Mouse (Mus musculus) intestine, postnatal 0 days (tissue): ENCODE results near the gene Arr3. TPM values are rescaled to one million over a fixed set of nuclear protein-coding genes. Genes with fewer than 3 reads are reported as not detected.

Source experiments
- ATAC-seq: fragments of 200-750 bp; cut with Nextera tagmentation; 2 replicates; pipeline ENCODE4 v1.8.0; 2017; ENCODE audit warnings: mild to moderate bottlenecking, moderate TSS enrichment, moderate library complexity
- H3K27ac ChIP-seq: fragments of 300-500 bp; sonication (generic); 2 replicates; pipeline ENCODE4 v1.5.1; 2014; ENCODE audit warnings: mild to moderate bottlenecking, low read depth, low read length, moderate library complexity
- H3K27me3 ChIP-seq: fragments of 300-500 bp; sonication (generic); replicated peaks from 2 replicates; pipeline ENCODE4 v1.6.1; 2014; ENCODE audit warnings: low read length, mixed read lengths; ENCODE audit not compliant: control insufficient read depth, insufficient read depth
- H3K36me3 ChIP-seq: fragments of 300-500 bp; sonication (generic); 2 replicates; pipeline ENCODE4 v1.6.1; 2014; ENCODE audit warnings: mild to moderate bottlenecking, moderate library complexity; ENCODE audit not compliant: control insufficient read depth, insufficient read depth
- H3K4me1 ChIP-seq: fragments of 300-500 bp; sonication (generic); replicated peaks from 2 replicates; pipeline ENCODE4 v1.6.1; 2014; ENCODE audit warnings: antibody characterized with exemption, low read length, mixed read lengths; ENCODE audit not compliant: control insufficient read depth, insufficient read depth
- H3K4me2 ChIP-seq: fragments of 300-500 bp; sonication (generic); replicated peaks from 2 replicates; pipeline ENCODE4 v1.6.1; 2014; ENCODE audit warnings: low read depth, mild to moderate bottlenecking, moderate library complexity
- H3K4me3 ChIP-seq: fragments of 300-500 bp; sonication (generic); 2 replicates; pipeline ENCODE4 v1.5.1; 2014; ENCODE audit warnings: low read depth, low read length
- H3K9ac ChIP-seq: fragments of 300-500 bp; sonication (generic); 2 replicates; pipeline ENCODE4 v1.6.1; 2014; ENCODE audit warnings: mild to moderate bottlenecking, low read depth, low read length
- H3K9me3 ChIP-seq: fragments of 300-500 bp; sonication (generic); 2 replicates; pipeline ENCODE4 v1.6.1; 2016; ENCODE audit warnings: mixed run types; ENCODE audit not compliant: control insufficient read depth
- CTCF ChIP-seq: sonication (generic); IDR thresholded peaks from 2 replicates; pipeline ENCODE4 v1.5.1; 2016; ENCODE audit warnings: low read depth, mild to moderate bottlenecking, control low read depth, antibody characterized with exemption, moderate library complexity
- WGBS: fragments of 180-500 bp; shearing (Covaris S2); extraction: QIAGEN DNeasy Blood & Tissue Kit; methylation state at CpG from one replicate; pipeline ENCODE4 v1.1.7; 2014; 5-methylcytosine and 5-hydroxymethylcytosine counted together
- polyA plus RNA-seq: library from polyadenylated mRNA; unstranded; fragments of >200 nt; fragmentation: Nextera tagmentation; extraction: Ambion mirVana; gene quantifications from 2 replicates; pipeline ENCODE4 v1.2.1, GENCODE M21; 2015

Gene Arr3
- polyA plus RNA-seq, 1 experiment from 2014 or later: not detected

- H3K36me3 ChIP-seq: no peaks in the 10 kb centered on the region
- no peak overlapping the region for H3K4me2 ChIP-seq
- no peaks in the 10 kb centered on the region for H3K27me3 ChIP-seq
- H3K9me3 ChIP-seq: no peaks in the 10 kb centered on the region
- H3K27ac ChIP-seq: no peak overlapping the region
- H3K4me1 ChIP-seq: no peaks in the 10 kb centered on the region
- no peak for TF ChIP-seq CTCF
- no peak overlapping the region for H3K9ac ChIP-seq
- ATAC-seq: no peak
- no peak overlapping the region for H3K4me3 ChIP-seq
- 71% methylated on average over 2 of the region's 2 CpGs for WGBS
Measured at GRCm38 (mm10) chrX:100629076-100629475, 23.8 kb downstream of the Arr3 start.

GRCm38 (mm10) chrX:100638477-100638876, 33.2 kb downstream of the Arr3 start:
- Histone ChIP-seq H3K9me3 (no peaks in the 10 kb centered on the region), H3K36me3 (no peaks in the 10 kb centered on the region), H3K27ac (no peak overlapping the region), H3K9ac (no peak overlapping the region), H3K27me3 (no peaks in the 10 kb centered on the region), H3K4me2 (no peak overlapping the region), H3K4me3 (no peak overlapping the region), H3K4me1 (no peaks in the 10 kb centered on the region)
- ATAC-seq: no peak
- WGBS: 88% methylated on average over 8 of the region's 8 CpGs
- TF ChIP-seq CTCF: no peak

GRCm38 (mm10) chrX:100652848-100653247, 47.6 kb downstream of the Arr3 start:
- Histone ChIP-seq H3K4me1 (no peaks in the 10 kb centered on the region), H3K4me3 (no peak overlapping the region), H3K27me3 (no peaks in the 10 kb centered on the region), H3K9me3 (no peaks in the 10 kb centered on the region), H3K27ac (no peak overlapping the region), H3K36me3 (no peaks in the 10 kb centered on the region), H3K9ac (no peak overlapping the region), H3K4me2 (no peak overlapping the region)
- TF ChIP-seq CTCF: peak; percentile 46
- ATAC-seq: no peak

- WGBS: 57% methylated on average over 2 of the region's 2 CpGs
- H3K4me1 ChIP-seq: no peaks in the 10 kb centered on the region
- no peaks in the 10 kb centered on the region for H3K36me3 ChIP-seq
- no peaks in the 10 kb centered on the region for H3K27me3 ChIP-seq
- H3K4me3 ChIP-seq: no peak overlapping the region
- no peak overlapping the region for H3K9ac ChIP-seq
- no peaks in the 10 kb centered on the region for H3K9me3 ChIP-seq
- no peak overlapping the region for H3K27ac ChIP-seq
- ATAC-seq: peak; percentile 78
- H3K4me2 ChIP-seq: no peak overlapping the region
- no peak for TF ChIP-seq CTCF
Measured at GRCm38 (mm10) chrX:100664825-100665224, 59.5 kb downstream of the Arr3 start.

Other genes with a start within 250 kb of the Arr3 start
- gene Otud6a, start 176.5 kb upstream of the Arr3 start, polyA plus RNA-seq: not detected in 2 replicates
- 0.12 and 0.13 TPM in 2 replicates for gene Awat2, start 162.8 kb upstream of the Arr3 start, polyA plus RNA-seq
- gene Igbp1, start 111.2 kb upstream of the Arr3 start, polyA plus RNA-seq: 30.6 and 31.1 TPM in 2 replicates
- not detected in 2 replicates for gene Dgat2l6, start 80.7 kb upstream of the Arr3 start, polyA plus RNA-seq
- not detected in 2 replicates for gene Awat1, start 33.2 kb upstream of the Arr3 start, polyA plus RNA-seq
- 0.44 and 0.53 TPM in 2 replicates for gene P2ry4, start 10.6 kb upstream of the Arr3 start, polyA plus RNA-seq
- gene Kif4, start 20.2 kb downstream of the Arr3 start, polyA plus RNA-seq: 3.5 and 4.0 TPM in 2 replicates
- gene Pdzd11, start 21.1 kb downstream of the Arr3 start, polyA plus RNA-seq: 64.4 and 71.0 TPM in 2 replicates
- gene Gdpd2, start 124.4 kb downstream of the Arr3 start, polyA plus RNA-seq: 7.2 and 7.7 TPM in 2 replicates
- 2.2 and 2.9 TPM in 2 replicates for gene Dlg3, start 162.2 kb downstream of the Arr3 start, polyA plus RNA-seq